Mouse (Mus musculus) left cerebral cortex, postnatal 10 days (tissue): ENCODE measurements at regions not wholly inside any gene's neighbourhood (a gene's known extent, or its start where the extent isn't known, plus 50 kb on each side); places are given as distances from the start of the nearest gene placed in this dataset.
"Not testable (repeated sequence)": the region's sequence is repeated elsewhere in the genome, so short reads cannot be mapped to it uniquely, and the experiment has no call there.

Experiments used
- DNase-seq, 2 experiments: peaks; one replicate each; pipeline ENCODE4 v3.0.0; 2021 to 2022; ENCODE audit warnings: low spot score in 2 of 2, mixed read lengths in 1 of 2; ENCODE audit errors: extremely low spot score in 1 of 2
- intact Hi-C: fragments of 180-260 bp; cut with DNase I; formaldehyde crosslinking; loops from one replicate; pipeline ENCODE4 v1.15.1; 2025

- no peak for DNase-seq
- intact Hi-C loops: no loop called here
These were observed 309.6 kb downstream of the Rbm26 start for GRCm38 (mm10) chr14:104867540-104867939.

GRCm38 (mm10) chr14:104863881-104864280 is 313.2 kb downstream of the Rbm26 start:
- no peak for DNase-seq
- intact Hi-C loops: no loop called here

- intact Hi-C loops: no loop called here
- DNase-seq: no peak
These were observed 321.2 kb downstream of the Rbm26 start for GRCm38 (mm10) chr14:104855913-104856312.

GRCm38 (mm10) chr14:104849274-104849673 is 326.8 kb upstream of the Rnf219 start:
- intact Hi-C loops: no loop called here
- DNase-seq: no peak

- intact Hi-C loops: no loop called here
These were observed 305.0 kb upstream of the Rnf219 start for GRCm38 (mm10) chr14:104827404-104827803.

GRCm38 (mm10) chr14:104824926-104825325 is 302.5 kb upstream of the Rnf219 start:
- intact Hi-C loops: no loop called here
- no peak for DNase-seq

More at GRCm38 (mm10) chr14:104827404-104827803, 305.0 kb upstream of the Rnf219 start:
- DNase-seq: no peak

DNA sequence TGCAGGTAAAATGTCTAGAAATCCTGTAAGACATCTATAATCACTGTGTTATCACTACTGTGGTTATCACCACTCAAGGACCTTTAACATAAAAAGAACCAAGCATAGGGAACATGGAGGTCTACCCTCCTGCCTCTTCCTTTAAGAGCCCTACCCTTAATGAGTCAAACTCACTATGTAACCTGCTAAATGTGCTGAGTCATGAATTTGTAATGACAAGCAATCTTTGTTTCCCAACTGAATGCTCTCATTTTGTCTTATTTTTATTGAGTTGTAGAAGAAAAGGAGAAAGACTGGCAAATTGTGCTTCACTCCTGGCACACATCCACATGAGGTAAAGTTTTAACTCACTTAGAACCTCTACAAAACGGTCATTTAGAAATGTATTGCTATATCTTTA is 301.8 kb upstream of the Rnf219 start:
- intact Hi-C loops: no loop called here
- DNase-seq: no peak

DNA sequence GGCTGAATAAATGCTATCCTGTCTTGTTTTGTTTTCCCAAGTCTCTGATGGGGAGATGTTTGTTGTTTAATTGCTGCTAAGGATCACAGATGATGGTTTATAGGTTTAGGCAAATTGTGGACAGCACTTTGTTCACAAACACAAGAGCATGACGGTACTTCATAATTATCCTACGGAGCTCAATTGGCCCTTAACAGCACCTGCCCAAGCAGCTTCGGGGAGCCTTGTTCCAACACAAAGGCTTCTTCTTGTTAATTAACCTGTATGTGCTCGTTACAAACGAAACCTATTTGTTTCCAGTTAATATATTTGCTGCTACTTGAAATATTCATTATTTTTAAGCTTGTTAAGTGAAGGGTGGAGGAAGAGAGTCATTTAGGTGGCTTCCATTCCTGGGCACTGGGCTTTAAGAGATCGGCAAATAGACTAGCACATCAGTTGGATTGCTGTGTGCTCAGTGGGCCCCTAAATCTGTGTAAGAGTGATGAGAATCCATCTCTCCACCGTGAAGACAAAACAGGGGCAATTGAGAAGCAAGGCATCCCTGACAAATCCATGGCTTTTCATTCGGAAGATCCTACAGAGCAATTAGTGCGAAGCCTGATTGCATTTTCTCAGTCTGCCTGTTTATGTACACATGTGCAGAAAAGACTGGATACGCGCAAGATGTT is 299.6 kb upstream of the Rnf219 start:
- DNase-seq: no peak
- intact Hi-C loops: no loop called here

DNA sequence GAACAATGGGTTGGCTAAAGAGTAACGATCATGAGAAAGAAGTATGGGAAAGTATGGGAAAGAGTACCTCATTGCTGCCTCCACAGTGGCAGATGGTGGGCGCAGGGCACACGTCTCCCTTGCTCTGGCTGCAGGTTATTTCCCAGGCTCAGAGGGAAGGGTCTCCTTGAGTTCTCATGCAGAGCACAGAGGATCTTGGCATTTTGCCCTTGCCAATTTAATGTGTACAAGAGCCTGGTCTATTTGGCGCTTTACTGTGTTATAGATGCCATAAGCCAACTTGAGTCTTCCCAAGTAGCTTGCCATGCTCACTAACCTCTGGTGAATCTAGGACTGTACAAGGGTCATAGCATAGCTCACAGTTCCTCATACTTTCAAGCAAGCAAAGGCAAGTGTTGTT is 296.7 kb upstream of the Rnf219 start:
- DNase-seq: no peak
- intact Hi-C loops: loop anchor here (5.0 to 10.0 kb wide), 2 partner anchors 357 to 1104 kb away; no protein-coding TSS in a partner anchor

DNA sequence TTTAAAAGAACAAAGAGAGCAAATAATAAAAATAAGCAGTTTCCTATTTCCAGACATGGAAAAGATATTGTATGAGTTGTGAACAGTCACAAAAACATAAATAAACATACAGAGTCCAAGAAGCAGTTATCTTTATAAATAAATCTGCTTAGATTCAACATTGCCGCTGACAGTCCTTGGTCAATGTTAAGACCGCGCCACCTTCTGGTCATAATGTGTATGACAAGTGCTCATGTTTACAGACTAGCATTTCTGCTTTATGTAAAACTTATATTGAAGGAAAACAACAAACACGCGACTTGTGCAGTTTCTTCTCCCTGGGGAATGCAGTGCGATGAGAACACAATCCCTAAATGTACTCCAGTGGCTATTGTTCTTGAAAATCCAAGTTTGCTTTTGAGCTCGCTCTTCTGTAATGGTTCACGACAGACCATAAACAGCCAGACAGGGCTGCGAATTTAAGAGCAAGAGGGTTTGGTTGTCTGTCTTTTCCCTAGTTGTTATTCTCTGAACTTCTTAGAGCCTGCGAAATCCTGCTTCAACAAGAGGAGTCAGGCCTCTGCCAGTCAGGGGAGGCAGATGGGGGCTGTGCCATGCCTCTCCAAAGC is 291.6 kb upstream of the Rnf219 start:
- peak; percentile 75 for DNase-seq
- intact Hi-C loops: loop anchor here (2.0 to 10.0 kb wide), 3 partner anchors 292 to 1099 kb away; partner anchors contain the start of gene Rnf219

GRCm38 (mm10) chr14:104812006-104812405 is 289.6 kb upstream of the Rnf219 start:
- DNase-seq: no peak
- intact Hi-C loops: loop anchor here (5.0 to 10.0 kb wide), 2 partner anchors 290 to 1097 kb away; partner anchors contain the start of gene Rnf219

GRCm38 (mm10) chr14:104805332-104805731 is 282.9 kb upstream of the Rnf219 start:
- no peak for DNase-seq
- intact Hi-C loops: no loop called here

DNA sequence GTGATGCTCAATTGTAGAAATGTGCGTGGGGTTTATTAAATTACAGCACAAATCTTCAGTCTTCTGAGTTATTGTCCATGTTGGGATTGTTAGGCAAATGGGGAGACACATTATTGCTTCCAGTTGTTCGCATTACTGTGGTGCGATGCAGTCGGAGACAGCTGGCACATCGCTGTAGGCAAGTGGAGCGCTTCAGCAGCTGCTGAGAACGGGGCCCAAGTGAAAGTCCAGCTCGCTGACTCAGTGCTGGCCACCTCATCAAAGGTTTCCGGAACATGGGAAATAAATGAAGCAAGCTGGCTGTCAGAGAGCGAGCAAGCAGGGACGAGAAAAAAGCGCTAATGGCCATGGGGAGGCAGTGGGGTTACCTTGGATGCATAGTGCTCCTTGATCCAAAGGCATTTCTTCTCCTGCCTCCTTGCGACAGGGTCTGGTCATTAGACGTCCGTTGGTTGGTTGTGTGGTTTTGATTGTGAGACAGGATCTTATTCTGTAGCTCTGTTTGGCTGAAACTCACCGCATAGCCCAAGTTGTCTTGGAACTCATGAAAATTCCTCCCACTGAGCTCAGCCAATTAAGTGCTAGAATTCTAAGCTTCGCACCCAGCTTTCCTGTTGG is 274.0 kb upstream of the Rnf219 start:
- peak in 1 of 2 experiments; percentile 35 for DNase-seq
- intact Hi-C loops: no loop called here

DNA sequence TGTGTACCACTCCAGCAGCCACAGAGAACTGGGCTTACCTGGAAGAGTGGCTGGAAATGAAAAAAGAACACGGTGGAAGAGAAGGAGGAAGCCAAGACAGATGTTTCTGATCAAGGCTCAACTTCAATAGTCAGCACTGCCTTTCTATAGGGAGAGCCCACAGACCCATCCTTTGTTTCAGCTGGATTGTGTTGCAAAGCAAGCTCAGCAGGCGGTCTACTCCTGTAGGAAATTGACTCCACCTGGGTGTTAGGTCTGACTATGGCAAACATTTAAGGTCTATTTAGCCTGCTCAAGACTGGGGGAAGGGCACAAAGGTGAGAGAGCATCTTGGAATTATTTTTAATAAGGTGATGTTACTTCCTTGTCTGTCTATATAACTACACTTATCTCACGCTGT is 266.9 kb upstream of the Rnf219 start:
- intact Hi-C loops: no loop called here
- no peak for DNase-seq

DNA sequence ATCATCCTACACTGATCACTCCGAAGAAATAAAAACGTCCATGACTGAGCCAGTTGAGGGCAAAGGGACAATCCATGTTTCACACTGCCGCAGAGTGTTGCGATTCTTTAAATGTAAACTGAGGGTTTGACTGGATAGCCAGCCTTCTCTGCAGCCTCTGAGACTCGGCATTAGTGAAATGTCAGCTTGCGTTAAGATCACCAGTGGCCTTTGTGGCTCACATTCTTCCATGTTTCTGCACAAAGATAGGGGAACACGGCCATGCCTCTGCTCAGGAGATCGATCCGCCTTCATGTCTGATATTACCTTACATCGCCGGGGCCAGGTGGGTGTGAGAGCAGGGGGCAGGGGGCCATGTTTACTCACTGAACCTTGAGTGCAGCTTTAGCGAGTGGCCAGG is 262.6 kb upstream of the Rnf219 start:
- no peak for DNase-seq
- intact Hi-C loops: no loop called here

DNA sequence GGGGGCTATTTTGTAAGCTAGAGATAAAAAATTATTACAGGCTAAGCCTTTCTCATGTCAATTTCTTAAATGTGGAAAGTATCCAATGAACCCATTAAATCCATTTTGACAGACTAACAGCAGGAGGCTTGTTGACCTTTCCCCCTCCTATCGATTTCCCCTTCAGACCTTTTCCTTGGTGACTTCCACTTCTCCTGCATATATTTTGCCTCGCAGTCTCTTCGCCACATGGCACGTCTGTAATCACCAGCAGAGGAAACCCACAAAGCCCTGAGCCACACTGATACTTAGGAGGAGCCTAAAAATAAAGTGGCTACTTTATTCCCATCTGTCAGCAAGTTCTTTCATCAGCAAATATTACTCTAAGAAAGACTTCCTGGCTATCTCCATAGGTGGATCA is 247.5 kb upstream of the Rnf219 start:
- DNase-seq: no peak
- intact Hi-C loops: no loop called here

- DNase-seq: no peak
- intact Hi-C loops: no loop called here
These were observed 211.8 kb upstream of the Rnf219 start for GRCm38 (mm10) chr14:104734213-104734612.

- no peak for DNase-seq
- intact Hi-C loops: no loop called here
These were observed 209.6 kb upstream of the Rnf219 start for GRCm38 (mm10) chr14:104732036-104732435.

DNA sequence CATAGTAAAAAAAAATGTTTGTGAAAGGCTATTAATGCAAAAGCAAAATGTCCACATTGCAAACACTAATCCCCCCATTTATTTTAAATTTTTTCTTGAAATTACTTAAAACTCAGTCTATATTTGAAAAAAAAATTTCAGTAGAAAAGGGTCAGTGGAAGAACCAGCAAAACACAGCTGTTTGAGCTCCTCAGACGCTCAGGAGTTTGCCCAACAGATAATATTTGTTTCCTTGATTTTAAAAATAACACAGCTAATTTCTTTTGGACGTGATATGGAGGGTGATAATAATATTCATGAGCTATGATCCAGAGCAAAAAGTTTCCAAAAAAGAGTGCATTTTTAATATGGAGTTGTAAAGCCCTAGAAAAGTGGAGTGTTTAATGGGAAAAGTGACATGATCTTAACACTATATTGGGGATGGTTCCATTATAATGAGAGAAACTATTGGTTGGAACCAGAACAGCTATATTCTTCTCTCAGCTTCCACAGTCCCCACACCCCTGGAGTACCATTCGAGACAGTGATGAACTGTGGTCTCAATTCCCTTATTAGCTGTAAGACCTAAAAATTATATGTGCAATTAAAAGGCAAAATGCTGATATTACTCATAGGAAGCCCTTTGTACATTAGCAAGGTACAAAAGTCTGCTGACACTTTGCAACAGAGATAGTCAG is 209.0 kb upstream of the Rnf219 start:
- no peak for DNase-seq
- intact Hi-C loops: no loop called here

GRCm38 (mm10) chr14:104715651-104716050 is 193.2 kb upstream of the Rnf219 start:
- intact Hi-C loops: not testable (repeated sequence)
- DNase-seq: peak; percentile 52 to 54
